Mouse (Mus musculus) stomach, postnatal 0 days (tissue): ENCODE measurements around the gene Mast4.

Experiments used
- CTCF ChIP-seq: IDR thresholded peaks from 2 replicates; pipeline ENCODE4 v1.5.1; 2016; ENCODE audit warnings: antibody characterized with exemption, low read depth, mild to moderate bottlenecking, moderate library complexity
- EP300 ChIP-seq: optimal IDR thresholded peaks from 2 replicates; pipeline ENCODE3; 2016; ENCODE audit warnings: antibody characterized with exemption

DNA sequence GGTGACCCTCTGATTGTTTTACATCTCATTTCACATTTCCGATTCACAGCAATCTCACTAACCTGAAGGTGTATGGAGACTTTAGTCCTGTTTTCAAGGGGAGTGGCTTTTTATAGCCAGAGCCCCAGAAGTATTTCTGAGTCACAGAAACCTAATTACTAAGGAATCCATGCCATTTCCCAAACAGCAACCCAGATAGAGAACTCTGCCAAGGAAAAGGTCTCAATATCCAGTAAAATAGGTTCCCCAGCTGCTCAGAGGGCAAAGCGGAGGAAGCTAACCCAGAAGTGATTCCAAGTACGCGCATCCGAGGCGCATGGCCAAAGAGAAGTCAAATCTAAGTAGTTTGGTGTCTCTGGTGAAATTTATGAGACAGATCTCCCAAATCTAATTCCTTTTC lies 370.8 kb downstream of the Mast4 start:
- TF ChIP-seq CTCF (no peak), EP300 (no peak)
